Mouse (Mus musculus): ENCODE results near the gene Khsrp. TPM values are rescaled to one million over a fixed set of nuclear protein-coding genes. Genes with fewer than 3 reads are reported as not detected.
A peak's percentile ranks its signal among the peaks of the same experiment; 100 is the strongest.

Gene Khsrp
- polyA plus RNA-seq, 1 experiment, result 56.3 TPM

GRCm38 (mm10) chr17:57020960-57021359 lies 10.4 kb downstream of the Khsrp start:
- no peak overlapping the region for H3K27ac ChIP-seq (ENCODE audit: control insufficient read depth, insufficient read depth, low read depth, low read length, poor library complexity)
- H3K4me1 ChIP-seq (ENCODE audit: control insufficient read depth, insufficient read depth, low read length), result no peaks in the 10 kb centered on the region
- no peak overlapping the region for H3K4me3 ChIP-seq (replicated peaks; ENCODE audit: control insufficient read depth, low read depth, low read length)
- no peak for TF ChIP-seq CTCF (IDR thresholded peaks at IDR 0.05; ENCODE audit: control insufficient read depth, insufficient read depth, low read length)
- TF ChIP-seq POLR2A (IDR thresholded peaks at IDR 0.05; ENCODE audit: borderline replicate concordance, control insufficient read depth, low read depth, low read length), result no peak
- WGBS, result 58% methylated on average over 5 of the region's 5 CpGs

GRCm38 (mm10) chr17:57019693-57020092 lies 11.6 kb downstream of the Khsrp start:
- TF ChIP-seq CTCF (IDR thresholded peaks at IDR 0.05; ENCODE audit: control insufficient read depth, insufficient read depth, low read length) (no peak), POLR2A (IDR thresholded peaks at IDR 0.05; ENCODE audit: borderline replicate concordance, control insufficient read depth, low read depth, low read length) (no peak)
- 58% methylated on average over 2 of the region's 2 CpGs for WGBS
- Histone ChIP-seq H3K4me3 (replicated peaks; ENCODE audit: control insufficient read depth, low read depth, low read length) (no peak overlapping the region), H3K27ac (ENCODE audit: control insufficient read depth, insufficient read depth, low read depth, low read length, poor library complexity) (no peak overlapping the region), H3K4me1 (ENCODE audit: control insufficient read depth, insufficient read depth, low read length) (no peaks in the 10 kb centered on the region)

- Histone ChIP-seq H3K4me3 (replicated peaks; ENCODE audit: control insufficient read depth, low read depth, low read length) (peak overlapping the region; percentile 78), H3K27ac (ENCODE audit: control insufficient read depth, insufficient read depth, low read depth, low read length, poor library complexity) (no peak overlapping the region; the same call in 1 of the 2 replicates), H3K4me1 (ENCODE audit: control insufficient read depth, insufficient read depth, low read length) (peaks cover 3% of the 10 kb centered on the region; the same call in 1 of the 2 replicates)
- WGBS, result 86% methylated on average over 13 of the region's 13 CpGs
- TF ChIP-seq POLR2A (IDR thresholded peaks at IDR 0.05; ENCODE audit: borderline replicate concordance, control insufficient read depth, low read depth, low read length), result no peak
- TF ChIP-seq CTCF (IDR thresholded peaks at IDR 0.05; ENCODE audit: control insufficient read depth, insufficient read depth, low read length), result no peak
Observed at GRCm38 (mm10) chr17:57012245-57012795, 19.0 kb downstream of the Khsrp start.

GRCm38 (mm10) chr17:57011236-57012141 lies 19.8 kb downstream of the Khsrp start, which contains the start of the genes Gtf2f1 and Gm17949:
Gene Gtf2f1 (minus strand): TSS chr17:57011288.
Gene Gm17949 (plus strand): TSS chr17:57011469.
- H3K4me1 ChIP-seq (ENCODE audit: control insufficient read depth, insufficient read depth, low read length), result peaks cover 3% of the 10 kb centered on the region; the same call in 1 of the 2 replicates
- H3K4me3 ChIP-seq (replicated peaks; ENCODE audit: control insufficient read depth, low read depth, low read length), result peak within 1 kb of the TSS; percentile 93
- H3K27ac ChIP-seq (ENCODE audit: control insufficient read depth, insufficient read depth, low read depth, low read length, poor library complexity), result peak within 1 kb of the TSS; percentile 63
- peak; percentile 96 for TF ChIP-seq POLR2A (IDR thresholded peaks at IDR 0.05; ENCODE audit: borderline replicate concordance, control insufficient read depth, low read depth, low read length)
- peak; percentile 12; the same call in 1 of the 2 replicates for TF ChIP-seq CTCF (IDR thresholded peaks at IDR 0.05; ENCODE audit: control insufficient read depth, insufficient read depth, low read length)
- 1% methylated on average over 51 of the region's 51 CpGs for WGBS

- peaks cover 3% of the 10 kb centered on the region; the same call in 1 of the 2 replicates for H3K4me1 ChIP-seq (ENCODE audit: control insufficient read depth, insufficient read depth, low read length)
- peak overlapping the region; percentile 93 for H3K4me3 ChIP-seq (replicated peaks; ENCODE audit: control insufficient read depth, low read depth, low read length)
- H3K27ac ChIP-seq (ENCODE audit: control insufficient read depth, insufficient read depth, low read depth, low read length, poor library complexity), result peak overlapping the region; percentile 62
- TF ChIP-seq CTCF (IDR thresholded peaks at IDR 0.05; ENCODE audit: control insufficient read depth, insufficient read depth, low read length) (no peak), POLR2A (IDR thresholded peaks at IDR 0.05; ENCODE audit: borderline replicate concordance, control insufficient read depth, low read depth, low read length) (no peak)
- under 1% methylated on average over 19 of the region's 19 CpGs for WGBS
Observed at GRCm38 (mm10) chr17:57010911-57011235, 20.4 kb downstream of the Khsrp start.

GRCm38 (mm10) chr17:57007137-57007905 lies 24.0 kb downstream of the Khsrp start:
- TF ChIP-seq CTCF (IDR thresholded peaks at IDR 0.05; ENCODE audit: control insufficient read depth, insufficient read depth, low read length) (0 out of 2 replicates have a peak, but pooled peaks have one; percentile 15), POLR2A (IDR thresholded peaks at IDR 0.05; ENCODE audit: borderline replicate concordance, control insufficient read depth, low read depth, low read length) (no peak)
- H3K27ac ChIP-seq (ENCODE audit: control insufficient read depth, insufficient read depth, low read depth, low read length, poor library complexity), result no peak overlapping the region
- no peak overlapping the region for H3K4me3 ChIP-seq (replicated peaks; ENCODE audit: control insufficient read depth, low read depth, low read length)
- peaks cover 3% of the 10 kb centered on the region; the same call in 1 of the 2 replicates for H3K4me1 ChIP-seq (ENCODE audit: control insufficient read depth, insufficient read depth, low read length)
- 89% methylated on average over 13 of the region's 13 CpGs for WGBS

- Histone ChIP-seq H3K4me3 (replicated peaks; ENCODE audit: control insufficient read depth, low read depth, low read length) (no peak overlapping the region), H3K27ac (ENCODE audit: control insufficient read depth, insufficient read depth, low read depth, low read length, poor library complexity) (no peak overlapping the region), H3K4me1 (ENCODE audit: control insufficient read depth, insufficient read depth, low read length) (no peaks in the 10 kb centered on the region)
- WGBS, result 80% methylated on average over 7 of the region's 7 CpGs
- no peak for TF ChIP-seq POLR2A (IDR thresholded peaks at IDR 0.05; ENCODE audit: borderline replicate concordance, control insufficient read depth, low read depth, low read length)
- no peak for TF ChIP-seq CTCF (IDR thresholded peaks at IDR 0.05; ENCODE audit: control insufficient read depth, insufficient read depth, low read length)
Observed at GRCm38 (mm10) chr17:57003994-57004393, 27.3 kb downstream of the Khsrp start.
